Mouse (Mus musculus) heart, postnatal 0 days (tissue): Measurements from ENCODE around the gene Atp6v0a4. TPM values are rescaled to one million over a fixed set of nuclear protein-coding genes. Genes with fewer than 3 reads are reported as not detected.

Experiments used
- ATAC-seq: fragments of 200-750 bp; cut with Nextera tagmentation; 2 replicates; pipeline ENCODE4 v1.8.0; 2017; ENCODE audit warnings: low read depth, moderate number of reproducible peaks, moderate library complexity; ENCODE audit not compliant: insufficient read depth
- DNase-seq: peaks from one replicate; pipeline ENCODE4 v3.0.0-alpha.2; 2016; ENCODE audit warnings: low spot score
- H3K27ac ChIP-seq: fragments of 300-500 bp; sonication (generic); 2 replicates; pipeline ENCODE4 v1.5.1; 2014; ENCODE audit warnings: low read depth, mild to moderate bottlenecking
- H3K27me3 ChIP-seq: fragments of 300-500 bp; sonication (generic); 2 replicates; pipeline ENCODE4 v1.6.1; 2014; ENCODE audit warnings: low read length, mixed read lengths; ENCODE audit not compliant: control insufficient read depth, insufficient read depth
- H3K36me3 ChIP-seq: fragments of 300-500 bp; sonication (generic); replicated peaks from 2 replicates; pipeline ENCODE4 v1.6.1; 2014; ENCODE audit warnings: low read length, mixed read lengths; ENCODE audit not compliant: control insufficient read depth, insufficient read depth
- H3K4me1 ChIP-seq: fragments of 300-500 bp; sonication (generic); 2 replicates; pipeline ENCODE4 v1.6.1; 2014; ENCODE audit warnings: antibody characterized with exemption; ENCODE audit not compliant: control insufficient read depth, insufficient read depth
- H3K4me2 ChIP-seq: fragments of 300-500 bp; sonication (generic); 2 replicates; pipeline ENCODE4 v1.6.1; 2014; ENCODE audit warnings: low read depth, mild to moderate bottlenecking, low read length, moderate library complexity
- H3K4me3 ChIP-seq: fragments of 300-500 bp; sonication (generic); 2 replicates; pipeline ENCODE4 v1.5.1; 2014; ENCODE audit warnings: low read depth, low read length
- H3K9ac ChIP-seq: fragments of 300-500 bp; sonication (generic); replicated peaks from 2 replicates; pipeline ENCODE4 v1.6.1; 2014; ENCODE audit warnings: low read depth, low read length, mixed read lengths
- H3K9me3 ChIP-seq: fragments of 300-500 bp; sonication (generic); replicated peaks from 2 replicates; pipeline ENCODE4 v1.6.1; 2016; ENCODE audit warnings: low read length; ENCODE audit not compliant: control insufficient read depth
- CTCF ChIP-seq: IDR thresholded peaks from 2 replicates; pipeline ENCODE4 v1.5.1; 2016; ENCODE audit warnings: antibody characterized with exemption, control low read depth, low read depth
- EP300 ChIP-seq: IDR thresholded peaks from 2 replicates; pipeline ENCODE4 v1.6.1; 2016; ENCODE audit warnings: antibody characterized with exemption, low read depth
- WGBS: fragments of 180-500 bp; shearing (Covaris S2); extraction: QIAGEN DNeasy Blood & Tissue Kit; methylation state at CpG from one replicate; pipeline ENCODE4 v1.1.7; 2014; 5-methylcytosine and 5-hydroxymethylcytosine counted together
- polyA plus RNA-seq: library from polyadenylated mRNA; unstranded; fragments of >200 nt; fragmentation: Nextera tagmentation; extraction: Ambion mirVana; gene quantifications from 2 replicates; pipeline ENCODE4 v1.2.1, GENCODE M21; 2015
- total RNA-seq: library from RNA; depleted of rRNA; stranded (reverse); fragments of >200 nt; gene quantifications from 2 replicates; pipeline ENCODE4 v1.2.3, GENCODE M21; 2014; ENCODE audit warnings: low replicate concordance; rRNA removed

Gene Atp6v0a4
- total and polyA plus RNA-seq, 2 experiments from 2014 or later: 0.04 to 0.12 TPM

- no peak overlapping the region for H3K4me2 ChIP-seq
- TF ChIP-seq EP300: no peak
- no peak for TF ChIP-seq CTCF
These were observed 101.1 kb downstream of the Atp6v0a4 start for GRCm38 (mm10) chr6:38023284-38023683.

GRCm38 (mm10) chr6:38021406-38021805 is 103.0 kb downstream of the Atp6v0a4 start:
- no peak for DNase-seq
- H3K27ac ChIP-seq: no peak overlapping the region
- ATAC-seq: no peak
- 67% methylated on average over 7 of the region's 7 CpGs for WGBS
- H3K4me2 ChIP-seq: no peak overlapping the region
- H3K27me3 ChIP-seq: no peaks in the 10 kb centered on the region
- no peaks in the 10 kb centered on the region for H3K9me3 ChIP-seq
- H3K4me1 ChIP-seq: no peaks in the 10 kb centered on the region
- no peak overlapping the region for H3K9ac ChIP-seq
- H3K36me3 ChIP-seq: no peaks in the 10 kb centered on the region
- no peak for TF ChIP-seq CTCF
- TF ChIP-seq EP300: no peak
- H3K4me3 ChIP-seq: no peak overlapping the region

More at GRCm38 (mm10) chr6:38023284-38023683, 101.1 kb downstream of the Atp6v0a4 start:
- 32% methylated on average over 7 of the region's 7 CpGs for WGBS
- H3K27ac ChIP-seq: no peak overlapping the region
- no peaks in the 10 kb centered on the region for H3K36me3 ChIP-seq
- no peaks in the 10 kb centered on the region for H3K27me3 ChIP-seq
- no peak for DNase-seq
- no peaks in the 10 kb centered on the region for H3K4me1 ChIP-seq
- H3K9me3 ChIP-seq: no peaks in the 10 kb centered on the region
- H3K9ac ChIP-seq: no peak overlapping the region
- no peak overlapping the region for H3K4me3 ChIP-seq
- no peak for ATAC-seq

GRCm38 (mm10) chr6:38012829-38013228 is 111.6 kb downstream of the Atp6v0a4 start:
- DNase-seq: no peak

GRCm38 (mm10) chr6:38007459-38007858 is 116.9 kb downstream of the Atp6v0a4 start:
- Histone ChIP-seq H3K27ac (no peak overlapping the region), H3K27me3 (no peaks in the 10 kb centered on the region), H3K36me3 (no peaks in the 10 kb centered on the region), H3K9ac (no peak overlapping the region), H3K4me2 (no peak overlapping the region), H3K9me3 (no peaks in the 10 kb centered on the region), H3K4me1 (no peaks in the 10 kb centered on the region), H3K4me3 (no peak overlapping the region)
- WGBS: 5% methylated on average over 6 of the region's 6 CpGs
- ATAC-seq: peak; percentile 53; the same call in 1 of the 2 replicates
- TF ChIP-seq CTCF (peak; percentile 78), EP300 (no peak)
- DNase-seq: peak; percentile 73

More at GRCm38 (mm10) chr6:38012829-38013228, 111.6 kb downstream of the Atp6v0a4 start:
- Histone ChIP-seq H3K4me1 (no peaks in the 10 kb centered on the region), H3K4me2 (no peak overlapping the region), H3K27ac (no peak overlapping the region), H3K9ac (no peak overlapping the region), H3K27me3 (no peaks in the 10 kb centered on the region), H3K9me3 (no peaks in the 10 kb centered on the region), H3K4me3 (no peak overlapping the region), H3K36me3 (no peaks in the 10 kb centered on the region)
- no peak for TF ChIP-seq CTCF
- no peak for TF ChIP-seq EP300
- ATAC-seq: no peak
- 93% methylated on average over 2 of the region's 2 CpGs for WGBS

Other genes with a start within 250 kb of the Atp6v0a4 start
- gene Svopl, start 77.6 kb downstream of the Atp6v0a4 start, total RNA-seq: 4.2 TPM in 1 of 2 replicates, not detected in the other
- 0.37 and 0.59 TPM in 2 replicates for gene Svopl, start 77.6 kb downstream of the Atp6v0a4 start, polyA plus RNA-seq
- gene Tmem213, start 15.3 kb downstream of the Atp6v0a4 start, total RNA-seq: not detected in 2 replicates
- not detected in 2 replicates for gene Tmem213, start 15.3 kb downstream of the Atp6v0a4 start, polyA plus RNA-seq
- 1.0 and 2.8 TPM in 2 replicates for gene D630045J12Rik, start 129.4 kb upstream of the Atp6v0a4 start, total RNA-seq
- gene D630045J12Rik, start 129.4 kb upstream of the Atp6v0a4 start, polyA plus RNA-seq: 0.29 and 0.38 TPM in 2 replicates
- 4.7 and 7.3 TPM in 2 replicates for gene Zc3hav1l, start 174.7 kb upstream of the Atp6v0a4 start, total RNA-seq
- gene Zc3hav1l, start 174.7 kb upstream of the Atp6v0a4 start, polyA plus RNA-seq: 2.2 TPM in 2 replicates
- gene Zc3hav1, start 230.0 kb upstream of the Atp6v0a4 start, total RNA-seq: 19.2 and 28.9 TPM in 2 replicates
- gene Zc3hav1, start 230.0 kb upstream of the Atp6v0a4 start, polyA plus RNA-seq: 8.2 and 9.1 TPM in 2 replicates